Mouse (Mus musculus): ENCODE measurements around the gene Fbxw7.
A peak's percentile ranks its signal among the peaks of the same experiment; 100 is the strongest.

The Fbxw7 gene

GRCm38 (mm10) chr3:84955011-84955775 lies 140.1 kb downstream of the Fbxw7 start:
- DNase-seq = no peak

GRCm38 (mm10) chr3:84955857-84956256 lies 140.8 kb downstream of the Fbxw7 start:
- DNase-seq = no peak

- DNase-seq = no peak
Measured at GRCm38 (mm10) chr3:84965156-84965555, 150.1 kb downstream of the Fbxw7 start.

GRCm38 (mm10) chr3:84967364-84967763 lies 152.3 kb downstream of the Fbxw7 start:
- no peak for DNase-seq

- DNase-seq = no peak
Measured at GRCm38 (mm10) chr3:84971561-84971960, 156.5 kb downstream of the Fbxw7 start.

GRCm38 (mm10) chr3:84972881-84973280 lies 157.8 kb downstream of the Fbxw7 start:
- DNase-seq = no peak

- no peak for DNase-seq
Measured at GRCm38 (mm10) chr3:84974193-84974592, 159.1 kb downstream of the Fbxw7 start.

GRCm38 (mm10) chr3:84978676-84979075 lies 163.6 kb downstream of the Fbxw7 start:
- DNase-seq = no peak

- DNase-seq = no peak
Measured at GRCm38 (mm10) chr3:84980158-84980557, 165.1 kb downstream of the Fbxw7 start.

GRCm38 (mm10) chr3:84982688-84983087 lies 167.6 kb downstream of the Fbxw7 start:
- DNase-seq = no peak

- no peak for DNase-seq
Measured at GRCm38 (mm10) chr3:84985121-84985625, 170.1 kb downstream of the Fbxw7 start.

- no peak for DNase-seq
Measured at GRCm38 (mm10) chr3:84988880-84989279, 173.8 kb downstream of the Fbxw7 start.

GRCm38 (mm10) chr3:85005257-85005656 lies 190.2 kb downstream of the Fbxw7 start:
- DNase-seq = no peak

- no peak for DNase-seq
Measured at GRCm38 (mm10) chr3:85012889-85013288, 197.8 kb downstream of the Fbxw7 start.

- DNase-seq = no peak
Measured at GRCm38 (mm10) chr3:85015667-85016066, 200.6 kb downstream of the Fbxw7 start.

GRCm38 (mm10) chr3:85020137-85020536 lies 205.1 kb downstream of the Fbxw7 start:
- DNase-seq = no peak

GRCm38 (mm10) chr3:85021816-85022215 lies 206.7 kb downstream of the Fbxw7 start:
- no peak for DNase-seq

GRCm38 (mm10) chr3:85022800-85023199 lies 207.7 kb downstream of the Fbxw7 start:
- peak; percentile 78 for DNase-seq

- DNase-seq = no peak
Measured at GRCm38 (mm10) chr3:85024237-85024636, 209.2 kb downstream of the Fbxw7 start.

- DNase-seq = peak; percentile 65
Measured at GRCm38 (mm10) chr3:85024817-85025705, 210.0 kb downstream of the Fbxw7 start.

All from kidney, adult 18-20 months (tissue).